Mouse (Mus musculus) heart, embryonic 16.5 days (tissue): ENCODE measurements around the gene Dnmbp. TPM values are rescaled to one million over a fixed set of nuclear protein-coding genes. Genes with fewer than 3 reads are reported as not detected.

ENCODE experiments used
- ATAC-seq: fragments of 200-750 bp; cut with Nextera tagmentation; replicated peaks from 2 replicates; pipeline ENCODE4 v1.8.0; 2017; ENCODE audit warnings: moderate number of reproducible peaks; ENCODE audit not compliant: insufficient read depth, low FRiP score; ENCODE audit errors: extremely low read depth
- H3K27ac ChIP-seq: fragments of 300-500 bp; sonication (generic); 2 replicates; pipeline ENCODE4 v1.5.1; 2014; ENCODE audit warnings: mild to moderate bottlenecking, low read length, control low read depth, moderate library complexity
- H3K27me3 ChIP-seq: fragments of 300-500 bp; sonication (generic); 2 replicates; pipeline ENCODE4 v1.6.1; 2014; ENCODE audit warnings: low read length, mixed read lengths; ENCODE audit not compliant: control insufficient read depth, insufficient read depth
- H3K36me3 ChIP-seq: fragments of 300-500 bp; sonication (generic); 2 replicates; pipeline ENCODE4 v1.6.1; 2014; ENCODE audit not compliant: control insufficient read depth, insufficient read depth
- H3K4me1 ChIP-seq: fragments of 300-500 bp; sonication (generic); 2 replicates; pipeline ENCODE4 v1.6.1; 2014; ENCODE audit warnings: low read length, mixed read lengths; ENCODE audit not compliant: control insufficient read depth, insufficient read depth
- H3K4me2 ChIP-seq: fragments of 300-500 bp; sonication (generic); 2 replicates; pipeline ENCODE4 v1.6.1; 2014; ENCODE audit warnings: low read depth, mild to moderate bottlenecking, control low read depth, low read length
- H3K4me3 ChIP-seq: fragments of 300-500 bp; sonication (generic); 2 replicates; pipeline ENCODE4 v1.5.1; 2014; ENCODE audit warnings: mild to moderate bottlenecking, control low read depth, low read length
- H3K9ac ChIP-seq: fragments of 300-500 bp; sonication (generic); 2 replicates; pipeline ENCODE4 v1.6.1; 2014; ENCODE audit warnings: low read length, control low read depth
- H3K9me3 ChIP-seq: fragments of 300-500 bp; sonication (generic); replicated peaks from 2 replicates; pipeline ENCODE4 v1.6.1; 2016; ENCODE audit warnings: low read length; ENCODE audit not compliant: control insufficient read depth
- WGBS: fragments of 180-500 bp; shearing (Covaris S2); extraction: QIAGEN DNeasy Blood & Tissue Kit; methylation state at CpG from one replicate; pipeline ENCODE4 v1.1.7; 2014; 5-methylcytosine and 5-hydroxymethylcytosine counted together
- polyA plus RNA-seq: library from polyadenylated mRNA; unstranded; fragments of >200 nt; fragmentation: Nextera tagmentation; extraction: Ambion mirVana; gene quantifications from 2 replicates; pipeline ENCODE4 v1.2.1, GENCODE M21; 2015

Dnmbp gene
- polyA plus RNA-seq, 1 experiment from 2014 or later, result 8.5 TPM

- WGBS, result 32% methylated on average over 21 of the region's 21 CpGs
- H3K9ac ChIP-seq, result no peak overlapping the region
- H3K4me1 ChIP-seq, result no peaks in the 10 kb centered on the region
- no peak overlapping the region for H3K4me2 ChIP-seq
- no peaks in the 10 kb centered on the region for H3K9me3 ChIP-seq
- H3K36me3 ChIP-seq, result no peaks in the 10 kb centered on the region
- no peak overlapping the region for H3K4me3 ChIP-seq
- H3K27ac ChIP-seq, result no peak overlapping the region
- no peak for ATAC-seq
- H3K27me3 ChIP-seq, result peaks cover 6% of the 10 kb centered on the region
These were observed 107.4 kb downstream of the Dnmbp start for GRCm38 (mm10) chr19:43832425-43833069.

GRCm38 (mm10) chr19:43826855-43827254, 113.1 kb downstream of the Dnmbp start:
- H3K4me1 ChIP-seq, result no peaks in the 10 kb centered on the region
- H3K36me3 ChIP-seq, result no peaks in the 10 kb centered on the region
- no peak overlapping the region for H3K4me2 ChIP-seq
- peaks cover 6% of the 10 kb centered on the region for H3K27me3 ChIP-seq
- no peak overlapping the region for H3K4me3 ChIP-seq
- no peaks in the 10 kb centered on the region for H3K9me3 ChIP-seq
- H3K27ac ChIP-seq, result no peak overlapping the region
- no peak overlapping the region for H3K9ac ChIP-seq
- 68% methylated on average over 8 of the region's 8 CpGs for WGBS
- ATAC-seq, result no peak

GRCm38 (mm10) chr19:43815661-43816414, 124.2 kb downstream of the Dnmbp start:
- 51% methylated on average over 14 of the region's 14 CpGs for WGBS
- Histone ChIP-seq H3K36me3 (no peaks in the 10 kb centered on the region), H3K9ac (no peak overlapping the region), H3K9me3 (no peaks in the 10 kb centered on the region), H3K4me3 (peak overlapping the region; percentile 28; the same call in 1 of the 2 replicates), H3K4me1 (no peaks in the 10 kb centered on the region), H3K4me2 (peak overlapping the region; percentile 23; the same call in 1 of the 2 replicates), H3K27me3 (no peaks in the 10 kb centered on the region; the same call in 1 of the 2 replicates), H3K27ac (no peak overlapping the region)
- ATAC-seq, result no peak

DNA sequence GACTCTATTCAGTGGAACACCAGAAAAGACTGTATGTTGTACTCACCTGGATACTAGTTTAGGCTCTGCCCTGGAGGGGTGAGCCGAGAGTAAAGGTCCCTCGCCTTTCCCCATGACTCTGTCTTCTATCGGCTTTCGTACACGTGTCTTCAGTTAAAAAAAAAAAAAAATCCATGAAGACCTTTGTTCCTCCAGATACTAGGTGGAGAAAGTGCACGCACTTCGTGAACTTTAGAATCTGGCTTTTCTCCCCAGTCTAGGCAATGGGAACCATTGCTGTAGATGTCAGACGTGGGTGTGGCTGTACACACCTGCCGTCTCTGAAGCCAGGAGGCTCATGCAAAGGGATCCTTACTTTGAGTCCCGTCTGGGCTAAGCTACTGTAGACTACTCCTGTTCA, 126.7 kb downstream of the Dnmbp start:
- Histone ChIP-seq H3K27ac (no peak overlapping the region), H3K4me2 (no peak overlapping the region), H3K4me3 (no peak overlapping the region), H3K4me1 (no peaks in the 10 kb centered on the region), H3K9ac (no peak overlapping the region), H3K27me3 (no peaks in the 10 kb centered on the region; the same call in 1 of the 2 replicates), H3K36me3 (no peaks in the 10 kb centered on the region), H3K9me3 (no peaks in the 10 kb centered on the region)
- no peak for ATAC-seq
- WGBS, result 81% methylated on average over 10 of the region's 10 CpGs

- H3K27me3 ChIP-seq, result no peaks in the 10 kb centered on the region; the same call in 1 of the 2 replicates
- H3K4me3 ChIP-seq, result no peak overlapping the region
- no peaks in the 10 kb centered on the region for H3K9me3 ChIP-seq
- 91% methylated on average over 4 of the region's 4 CpGs for WGBS
- no peaks in the 10 kb centered on the region for H3K4me1 ChIP-seq
- H3K4me2 ChIP-seq, result no peak overlapping the region
- no peak overlapping the region for H3K9ac ChIP-seq
- ATAC-seq, result no peak
- H3K27ac ChIP-seq, result no peak overlapping the region
- H3K36me3 ChIP-seq, result no peaks in the 10 kb centered on the region
These were observed 128.6 kb downstream of the Dnmbp start for GRCm38 (mm10) chr19:43811419-43811818.

DNA sequence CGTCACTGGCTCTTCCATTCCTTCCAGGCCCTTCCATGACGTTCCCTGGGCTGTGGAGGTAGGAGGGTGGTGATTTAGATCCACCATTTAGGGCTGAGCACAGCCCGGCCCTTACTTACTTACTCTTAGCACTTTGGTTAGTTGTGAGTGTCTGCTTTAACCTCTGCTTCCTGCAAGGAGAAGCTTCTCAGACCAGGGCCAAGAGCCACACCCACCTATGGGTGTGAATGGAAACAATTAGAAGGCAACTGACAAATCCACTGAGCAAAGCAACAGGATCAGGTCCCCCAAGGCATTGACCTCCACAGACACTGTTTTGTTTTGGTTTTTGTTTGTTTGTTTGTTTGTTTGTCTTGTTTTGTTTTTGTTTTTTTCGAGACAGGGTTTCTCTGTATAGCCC, 130.7 kb downstream of the Dnmbp start:
- Histone ChIP-seq H3K27ac (no peak overlapping the region), H3K36me3 (no peaks in the 10 kb centered on the region), H3K9me3 (no peaks in the 10 kb centered on the region), H3K4me3 (no peak overlapping the region), H3K4me2 (no peak overlapping the region), H3K27me3 (no peaks in the 10 kb centered on the region; the same call in 1 of the 2 replicates), H3K4me1 (no peaks in the 10 kb centered on the region), H3K9ac (no peak overlapping the region)
- 33% methylated on average over 4 of the region's 4 CpGs for WGBS
- ATAC-seq, result no peak

- ATAC-seq, result no peak
- H3K27ac ChIP-seq, result no peak overlapping the region
- H3K36me3 ChIP-seq, result no peaks in the 10 kb centered on the region
- H3K9ac ChIP-seq, result no peak overlapping the region
- 80% methylated on average over 10 of the region's 10 CpGs for WGBS
- no peak overlapping the region for H3K4me2 ChIP-seq
- no peaks in the 10 kb centered on the region for H3K9me3 ChIP-seq
- H3K4me1 ChIP-seq, result no peaks in the 10 kb centered on the region
- no peaks in the 10 kb centered on the region for H3K27me3 ChIP-seq
- no peak overlapping the region for H3K4me3 ChIP-seq
These were observed 136.1 kb downstream of the Dnmbp start for GRCm38 (mm10) chr19:43803866-43804265.

DNA sequence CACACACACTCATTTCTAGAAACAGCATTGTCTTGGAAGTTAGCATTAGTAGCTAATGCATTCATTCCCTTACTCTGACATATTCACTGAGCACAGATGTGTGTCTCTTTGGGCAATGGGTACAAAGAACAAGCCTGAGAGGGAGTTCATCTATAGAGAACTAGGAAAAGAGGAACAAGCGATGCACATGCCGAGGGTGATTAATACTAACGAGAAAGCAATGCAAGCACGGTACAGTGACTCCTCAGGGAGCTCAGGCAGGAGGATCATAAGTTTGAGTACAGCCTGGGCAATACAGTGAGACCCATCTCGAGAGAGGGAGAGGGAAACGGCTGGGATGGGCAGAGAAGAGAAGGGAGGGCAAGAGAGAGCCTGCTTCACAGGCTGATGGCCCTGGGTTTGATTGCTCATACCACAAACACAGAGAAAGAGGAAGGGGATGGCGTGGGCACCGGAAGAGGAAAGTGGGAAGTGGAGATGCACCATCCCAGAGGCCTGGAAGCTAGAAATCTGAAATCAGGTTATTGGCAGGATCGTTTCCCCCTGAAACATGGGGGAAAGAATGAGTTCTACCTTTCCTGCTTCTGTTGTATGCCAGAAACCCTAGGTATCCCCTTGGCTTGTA, 138.5 kb downstream of the Dnmbp start:
- H3K4me1 ChIP-seq, result no peaks in the 10 kb centered on the region
- no peak overlapping the region for H3K9ac ChIP-seq
- 70% methylated on average over 9 of the region's 9 CpGs for WGBS
- no peaks in the 10 kb centered on the region for H3K36me3 ChIP-seq
- no peak overlapping the region for H3K4me3 ChIP-seq
- no peak for ATAC-seq
- H3K9me3 ChIP-seq, result no peaks in the 10 kb centered on the region
- no peak overlapping the region for H3K4me2 ChIP-seq
- no peak overlapping the region for H3K27ac ChIP-seq
- no peaks in the 10 kb centered on the region for H3K27me3 ChIP-seq

GRCm38 (mm10) chr19:43797216-43797615, 142.8 kb downstream of the Dnmbp start:
- no peak for ATAC-seq
- WGBS, result 57% methylated on average over 5 of the region's 5 CpGs
- Histone ChIP-seq H3K9me3 (no peaks in the 10 kb centered on the region), H3K4me3 (no peak overlapping the region), H3K4me2 (no peak overlapping the region), H3K4me1 (no peaks in the 10 kb centered on the region), H3K9ac (no peak overlapping the region), H3K36me3 (no peaks in the 10 kb centered on the region), H3K27me3 (no peaks in the 10 kb centered on the region), H3K27ac (no peak overlapping the region)
